Mouse (Mus musculus) kidney, adult 2 months (tissue): ENCODE measurements around the gene Hsd17b12.

Experiments used
- CTCF ChIP-seq: fragments of 200-500 bp; conservative IDR thresholded peaks from 2 replicates; pipeline ENCODE4 v1.5.1; 2011; ENCODE audit warnings: low read depth, mild to moderate bottlenecking, control low read depth, low read length, moderate library complexity, mixed read lengths; ENCODE audit not compliant: insufficient read depth, insufficient read length
- POLR2A ChIP-seq: fragments of 200-500 bp; IDR thresholded peaks from one replicate; pipeline ENCODE4 v1.6.1; 2011; ENCODE audit warnings: low read depth, low read length, control low read depth

GRCm38 (mm10) chr2:93996254-93996653 is 161.5 kb downstream of the Hsd17b12 start, which contains the start of gene Gm27027:
- TF ChIP-seq CTCF (no peak), POLR2A (no peak)
